ENCODE assay signal across 8 mouse cellular contexts in genomic region chr10:40349631-40350177, GRCm38 (mm10). TPM values are rescaled to one million over a fixed set of nuclear protein-coding genes. Genes with fewer than 3 reads are reported as not detected.
DNase-seq lines count a peak whose midpoint lies in the region; ATAC-seq lines count a peak whose summit lies in the region.

No protein-coding gene starts in this region.

- ATAC-seq in hindbrain, embryonic 16.5 days, result peak; percentile 45
- ATAC-seq in limb, embryonic 13.5 days (ENCODE audit: low FRiP score, low read depth), result peak; percentile 37
- no peak; the same call in none of the 2 replicates for ATAC-seq in midbrain, embryonic 14.5 days (ENCODE audit: low FRiP score, low TSS enrichment)
- ATAC-seq in stomach, embryonic 14.5 days (ENCODE audit: insufficient number of reproducible peaks, insufficient read depth, low FRiP score, low read depth), result peak; percentile 17

- H3K9ac ChIP-seq in hindbrain, embryonic 16.5 days (ENCODE audit: low read depth, low read length), result peak overlapping the region; percentile 86
- H3K9ac ChIP-seq in limb, embryonic 13.5 days, result peak overlapping the region; percentile 85
- H3K9ac ChIP-seq in midbrain, embryonic 14.5 days (replicated peaks; ENCODE audit: low read length), result peak overlapping the region; percentile 83
- H3K9ac ChIP-seq in stomach, embryonic 14.5 days (replicated peaks; ENCODE audit: low read depth, low read length), result peak overlapping the region; percentile 74

- peak overlapping the region; percentile 77 for H3K4me2 ChIP-seq in hindbrain, embryonic 16.5 days (ENCODE audit: low read length)
- peak overlapping the region; percentile 66 for H3K4me2 ChIP-seq in limb, embryonic 13.5 days (replicated peaks)
- H3K4me2 ChIP-seq in midbrain, embryonic 14.5 days (ENCODE audit: low read length), result peak overlapping the region; percentile 75
- peak overlapping the region; percentile 41 for H3K4me2 ChIP-seq in stomach, embryonic 14.5 days (replicated peaks; ENCODE audit: low read depth, low read length)

- H3K9me3 ChIP-seq in hindbrain, embryonic 16.5 days (ENCODE audit: control insufficient read depth, low read length), result no peaks in the 10 kb centered on the region
- H3K9me3 ChIP-seq in limb, embryonic 13.5 days, result no peaks in the 10 kb centered on the region
- no peaks in the 10 kb centered on the region for H3K9me3 ChIP-seq in midbrain, embryonic 14.5 days (ENCODE audit: control insufficient read depth, low read length)
- no peaks in the 10 kb centered on the region for H3K9me3 ChIP-seq in stomach, embryonic 14.5 days (ENCODE audit: control insufficient read depth, low read depth, low read length)

- peak; percentile 35 for DNase-seq in kidney, adult 11 months
- DNase-seq in kidney, adult 18-20 months, result no peak
- DNase-seq in c-Kit-positive CD71-negative TER-119-negative erythroid progenitor cells, embryonic 14.5 days (ENCODE audit: low read depth), result peak; percentile 46
- peak; percentile 28 to 56 for DNase-seq in gastrocnemius, adult 8-10 months (ENCODE audit: low spot score in 2 of 2)
- peak; percentile 79 for DNase-seq in midbrain, embryonic 14.5 days

- H3K27ac ChIP-seq in hindbrain, embryonic 16.5 days (ENCODE audit: low read depth, low read length), result peak overlapping the region; percentile 90
- peak overlapping the region; percentile 95 for H3K27ac ChIP-seq in limb, embryonic 13.5 days
- peak overlapping the region; percentile 95 for H3K27ac ChIP-seq in midbrain, embryonic 14.5 days (replicated peaks; ENCODE audit: low read depth, low read length)
- H3K27ac ChIP-seq in stomach, embryonic 14.5 days (ENCODE audit: low read length), result peak overlapping the region; percentile 95

- H3K4me3 ChIP-seq in hindbrain, embryonic 16.5 days (ENCODE audit: low read length), result peak overlapping the region; percentile 94
- peak overlapping the region; percentile 87 for H3K4me3 ChIP-seq in limb, embryonic 13.5 days
- H3K4me3 ChIP-seq in midbrain, embryonic 14.5 days (replicated peaks; ENCODE audit: low read depth, low read length), result peak overlapping the region; percentile 92
- peak overlapping the region; percentile 89 for H3K4me3 ChIP-seq in stomach, embryonic 14.5 days (ENCODE audit: low read depth, low read length)

- under 1% methylated on average over 58 of the region's 62 CpGs for whole genome bisulfite sequencing in hindbrain, embryonic 16.5 days
- WGBS in limb, embryonic 13.5 days, result 0% methylated on average over 60 of the region's 62 CpGs
- 0% methylated on average over 59 of the region's 62 CpGs for WGBS in midbrain, embryonic 14.5 days
- under 1% methylated on average over 62 of the region's 62 CpGs for WGBS in stomach, embryonic 14.5 days

- no peaks in the 10 kb centered on the region for H3K36me3 ChIP-seq in hindbrain, embryonic 16.5 days (ENCODE audit: control insufficient read depth, insufficient read depth, low read length)
- H3K36me3 ChIP-seq in limb, embryonic 13.5 days, result no peaks in the 10 kb centered on the region; the same call in 1 of the 2 replicates
- no peaks in the 10 kb centered on the region for H3K36me3 ChIP-seq in midbrain, embryonic 14.5 days (ENCODE audit: control insufficient read depth, insufficient read depth, low read length)
- no peaks in the 10 kb centered on the region for H3K36me3 ChIP-seq in stomach, embryonic 14.5 days (ENCODE audit: control insufficient read depth, insufficient read depth, low read length)

- H3K27me3 ChIP-seq in hindbrain, embryonic 16.5 days (replicated peaks; ENCODE audit: control insufficient read depth, insufficient read depth, low read length), result no peaks in the 10 kb centered on the region
- no peaks in the 10 kb centered on the region for H3K27me3 ChIP-seq in limb, embryonic 13.5 days
- H3K27me3 ChIP-seq in midbrain, embryonic 14.5 days (ENCODE audit: control insufficient read depth, insufficient read depth, low read length), result no peaks in the 10 kb centered on the region
- no peaks in the 10 kb centered on the region for H3K27me3 ChIP-seq in stomach, embryonic 14.5 days (ENCODE audit: control insufficient read depth, insufficient read depth, low read length)

- peaks cover 14% of the 10 kb centered on the region for H3K4me1 ChIP-seq in hindbrain, embryonic 16.5 days (ENCODE audit: control insufficient read depth, insufficient read depth, low read depth, low read length)
- peaks cover 19% of the 10 kb centered on the region for H3K4me1 ChIP-seq in limb, embryonic 13.5 days
- H3K4me1 ChIP-seq in midbrain, embryonic 14.5 days (ENCODE audit: control insufficient read depth, insufficient read depth, low read length), result peaks cover 14% of the 10 kb centered on the region
- peaks cover 11% of the 10 kb centered on the region for H3K4me1 ChIP-seq in stomach, embryonic 14.5 days (ENCODE audit: control insufficient read depth, insufficient read depth, low read length)

RNA-seq across cellular contexts. Expression of gene Cdk19, which starts 10.3 kb away (rescaled TPM):
- total RNA-seq in gastrocnemius, adult 8-10 months (2022), result 10 to 100 TPM in 2 of 4 experiments, 1 to 10 TPM in 2; 6.8 to 35.5 (median 20.0) TPM
- 9.6 and 11.0 TPM in 2 replicates for polyA plus RNA-seq in hindbrain, embryonic 16.5 days (2015; fragmentation: Nextera tagmentation; extraction: Ambion mirVana)
- 12.2 and 12.3 TPM in 2 replicates for polyA plus RNA-seq in limb, embryonic 13.5 days (2015; fragmentation: Nextera tagmentation; extraction: Ambion mirVana)
- 9.4 and 13.1 TPM in 2 replicates for polyA plus RNA-seq in midbrain, embryonic 14.5 days (2014; fragmentation: Nextera tagmentation; extraction: Ambion mirVana)
- polyA plus RNA-seq in stomach, embryonic 14.5 days (2014; fragmentation: Nextera tagmentation; extraction: Ambion mirVana), result 11.1 and 11.9 TPM in 2 replicates

RNA-seq across cellular contexts. Expression of gene Amd1, which starts 47.7 kb away (rescaled TPM):
- 100 to 1,000 TPM; 105 to 912 (median 433) TPM for total RNA-seq in gastrocnemius, adult 8-10 months (2022)
- polyA plus RNA-seq in hindbrain, embryonic 16.5 days (2015; fragmentation: Nextera tagmentation; extraction: Ambion mirVana), result 35.5 and 40.4 TPM in 2 replicates
- polyA plus RNA-seq in limb, embryonic 13.5 days (2015; fragmentation: Nextera tagmentation; extraction: Ambion mirVana), result 56.9 and 60.1 TPM in 2 replicates
- polyA plus RNA-seq in midbrain, embryonic 14.5 days (2014; fragmentation: Nextera tagmentation; extraction: Ambion mirVana), result 37.4 and 46.0 TPM in 2 replicates
- 84.4 and 85.2 TPM in 2 replicates for polyA plus RNA-seq in stomach, embryonic 14.5 days (2014; fragmentation: Nextera tagmentation; extraction: Ambion mirVana)
